Mouse (Mus musculus): ENCODE measurements around the gene Pomgnt1.

- TF ChIP-seq TCF12 (IDR thresholded peaks at IDR 0.05; ENCODE audit: insufficient read depth, poor library complexity, severe bottlenecking) (no peak), CEBPB (IDR thresholded peaks at IDR 0.05; ENCODE audit: insufficient read depth, poor library complexity, severe bottlenecking) (no peak), E2F4 (IDR thresholded peaks at IDR 0.05; ENCODE audit: insufficient read depth) (no peak), POLR2A (IDR thresholded peaks at IDR 0.05; ENCODE audit: insufficient read length, low read depth) (no peak), MYOG (IDR thresholded peaks at IDR 0.05; ENCODE audit: control insufficient read depth in 1 of 3, insufficient read depth in 1 of 3, insufficient read length in 2 of 3, low read depth in 2 of 3) (no peak)
Measured at GRCm38 (mm10) chr4:116140801-116141574, 17.3 kb downstream of the Pomgnt1 start.
